Mouse (Mus musculus) kidney, embryonic 14.5 days (tissue): ENCODE measurements around the gene Pih1d1. TPM values are rescaled to one million over a fixed set of nuclear protein-coding genes. Genes with fewer than 3 reads are reported as not detected.
"Not testable (repeated sequence)": the region's sequence is repeated elsewhere in the genome, so short reads cannot be mapped to it uniquely, and the experiment has no call there.

Experiments
- ATAC-seq: fragments of 200-750 bp; cut with Nextera tagmentation; 2 replicates; pipeline ENCODE4 v1.8.0; 2017; ENCODE audit warnings: moderate number of reproducible peaks, mild to moderate bottlenecking, moderate TSS enrichment, moderate library complexity; ENCODE audit not compliant: low FRiP score, low TSS enrichment
- H3K27ac ChIP-seq: fragments of 300-500 bp; sonication (generic); 2 replicates; pipeline ENCODE4 v1.5.1; 2014; ENCODE audit warnings: low read depth, mild to moderate bottlenecking, low read length, moderate library complexity, mixed read lengths
- H3K27me3 ChIP-seq: fragments of 300-500 bp; sonication (generic); 2 replicates; pipeline ENCODE4 v1.6.1; 2014; ENCODE audit warnings: mild to moderate bottlenecking, low read length; ENCODE audit not compliant: control insufficient read depth, insufficient read depth
- H3K36me3 ChIP-seq: fragments of 300-500 bp; sonication (generic); 2 replicates; pipeline ENCODE4 v1.6.1; 2014; ENCODE audit warnings: low read length, mixed read lengths; ENCODE audit not compliant: control insufficient read depth, insufficient read depth
- H3K4me1 ChIP-seq: fragments of 300-500 bp; sonication (generic); 2 replicates; pipeline ENCODE4 v1.6.1; 2014; ENCODE audit warnings: low read length, mixed read lengths; ENCODE audit not compliant: control insufficient read depth, insufficient read depth
- H3K4me2 ChIP-seq: fragments of 300-500 bp; sonication (generic); replicated peaks from 2 replicates; pipeline ENCODE4 v1.6.1; 2014; ENCODE audit warnings: low read depth, mild to moderate bottlenecking, low read length
- H3K4me3 ChIP-seq: fragments of 300-500 bp; sonication (generic); 2 replicates; pipeline ENCODE4 v1.5.1; 2014; ENCODE audit warnings: mild to moderate bottlenecking, low read length
- H3K9ac ChIP-seq: fragments of 300-500 bp; sonication (generic); 2 replicates; pipeline ENCODE4 v1.6.1; 2014; ENCODE audit warnings: low read depth, mild to moderate bottlenecking, low read length, moderate library complexity
- H3K9me3 ChIP-seq: fragments of 300-500 bp; sonication (generic); 2 replicates; pipeline ENCODE4 v1.6.1; 2016; ENCODE audit warnings: low read length; ENCODE audit not compliant: control insufficient read depth
- WGBS: fragments of 180-500 bp; shearing (Covaris S2); extraction: QIAGEN DNeasy Blood & Tissue Kit; methylation state at CpG from one replicate; pipeline ENCODE4 v1.1.7; 2014; 5-methylcytosine and 5-hydroxymethylcytosine counted together
- polyA plus RNA-seq: library from polyadenylated mRNA; unstranded; fragments of >200 nt; fragmentation: Nextera tagmentation; extraction: Ambion mirVana; gene quantifications from 2 replicates; pipeline ENCODE4 v1.2.1, GENCODE M21; 2014

Gene Pih1d1
- polyA plus RNA-seq, 1 experiment from 2014 or later, result 110 TPM

DNA sequence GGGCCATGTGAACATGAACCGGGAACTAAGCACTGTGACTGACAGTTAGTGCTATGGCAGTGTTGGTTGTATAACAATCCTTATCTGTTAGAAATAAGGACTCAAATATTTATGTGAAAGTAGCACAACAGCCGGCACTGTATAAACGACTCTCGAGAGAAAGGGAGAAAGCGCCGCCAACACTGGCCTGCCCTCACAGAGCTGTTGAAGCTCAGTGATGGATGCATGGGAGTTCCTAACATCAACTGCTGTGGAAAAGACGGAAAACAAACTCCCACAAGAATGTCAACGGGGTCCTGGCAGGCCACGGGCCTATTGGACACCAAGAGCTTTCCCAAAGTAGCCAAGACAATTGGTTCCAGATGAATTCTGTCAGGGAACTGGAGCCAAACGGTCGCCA is 2.8 kb upstream of the Pih1d1 start:
- no peak overlapping the region for H3K4me2 ChIP-seq
- no peak for ATAC-seq
- no peak overlapping the region for H3K4me3 ChIP-seq
- H3K4me1 ChIP-seq, result peaks cover 26% of the 10 kb centered on the region
- peaks cover 12% of the 10 kb centered on the region for H3K36me3 ChIP-seq
- H3K9me3 ChIP-seq, result no peaks in the 10 kb centered on the region
- H3K9ac ChIP-seq, result no peak overlapping the region
- 20% methylated on average over 11 of the region's 11 CpGs for WGBS
- no peaks in the 10 kb centered on the region for H3K27me3 ChIP-seq
- peak overlapping the region; percentile 79; the same call in 1 of the 2 replicates for H3K27ac ChIP-seq

GRCm38 (mm10) chr7:45153052-45153451 is 1.1 kb upstream of the Pih1d1 start:
- 84% methylated on average over 2 of the region's 2 CpGs for WGBS
- peak overlapping the region; percentile 63; the same call in 1 of the 2 replicates for H3K4me3 ChIP-seq
- not testable (repeated sequence) for H3K27me3 ChIP-seq, H3K9me3 ChIP-seq, H3K36me3 ChIP-seq, H3K27ac ChIP-seq, ATAC-seq
- H3K4me1 ChIP-seq, result peaks cover 26% of the 10 kb centered on the region
- H3K4me2 ChIP-seq, result peak overlapping the region; percentile 75; the same call in 1 of the 2 replicates
- peak overlapping the region; percentile 78; the same call in 1 of the 2 replicates for H3K9ac ChIP-seq

DNA sequence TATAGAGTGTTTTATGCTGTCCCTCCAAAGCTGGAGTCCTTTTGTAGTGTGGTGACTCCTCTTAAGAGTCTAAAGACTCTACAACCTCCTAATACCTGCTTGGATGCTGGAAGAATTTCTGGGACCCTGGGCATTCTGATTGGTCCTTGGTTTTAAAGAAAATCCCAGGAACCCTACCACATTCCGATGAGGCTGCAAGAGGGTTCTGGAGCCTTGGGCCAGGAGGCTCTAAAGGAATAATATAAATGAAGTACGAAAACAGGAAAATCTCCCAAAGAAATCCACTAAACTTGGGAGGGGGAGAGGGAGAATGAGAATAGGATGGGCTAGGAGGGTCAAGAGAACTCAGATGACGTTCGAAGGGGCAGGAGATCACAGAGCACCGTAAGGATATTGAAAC is 517 bp upstream of the Pih1d1 start:
- Histone ChIP-seq H3K9me3 (no peaks in the 10 kb centered on the region), H3K4me3 (peak overlapping the region; percentile 63), H3K9ac (peak overlapping the region; percentile 78), H3K4me1 (peaks cover 26% of the 10 kb centered on the region), H3K27ac (peak overlapping the region; percentile 96), H3K4me2 (peak overlapping the region; percentile 75), H3K27me3 (no peaks in the 10 kb centered on the region), H3K36me3 (peaks cover 10% of the 10 kb centered on the region; the same call in 1 of the 2 replicates)
- no peak for ATAC-seq
- WGBS, result 1% methylated on average over 5 of the region's 5 CpGs

GRCm38 (mm10) chr7:45154993-45155514 is 951 bp downstream of the Pih1d1 start:
- ATAC-seq, result no peak
- peaks cover 26% of the 10 kb centered on the region for H3K4me1 ChIP-seq
- H3K4me3 ChIP-seq, result peak overlapping the region; percentile 63
- peaks cover 12% of the 10 kb centered on the region; the same call in 1 of the 2 replicates for H3K36me3 ChIP-seq
- WGBS, result 76% methylated on average over 12 of the region's 12 CpGs
- 0 out of 2 replicates have a peak overlapping the region, but pooled peaks have one; percentile 78 for H3K9ac ChIP-seq
- H3K4me2 ChIP-seq, result peak overlapping the region; percentile 39
- H3K27ac ChIP-seq, result no peak overlapping the region
- H3K27me3 ChIP-seq, result no peaks in the 10 kb centered on the region
- H3K9me3 ChIP-seq, result no peaks in the 10 kb centered on the region

- WGBS, result 87% methylated on average over 9 of the region's 9 CpGs
- Histone ChIP-seq H3K9ac (no peak overlapping the region), H3K4me2 (no peak overlapping the region; the same call in 1 of the 2 replicates), H3K4me1 (peaks cover 21% of the 10 kb centered on the region), H3K9me3 (no peaks in the 10 kb centered on the region), H3K27ac (no peak overlapping the region), H3K4me3 (no peak overlapping the region), H3K36me3 (peaks cover 13% of the 10 kb centered on the region; the same call in 1 of the 2 replicates), H3K27me3 (no peaks in the 10 kb centered on the region)
- ATAC-seq, result no peak
Measured at GRCm38 (mm10) chr7:45155590-45155989, 1.5 kb downstream of the Pih1d1 start.

DNA sequence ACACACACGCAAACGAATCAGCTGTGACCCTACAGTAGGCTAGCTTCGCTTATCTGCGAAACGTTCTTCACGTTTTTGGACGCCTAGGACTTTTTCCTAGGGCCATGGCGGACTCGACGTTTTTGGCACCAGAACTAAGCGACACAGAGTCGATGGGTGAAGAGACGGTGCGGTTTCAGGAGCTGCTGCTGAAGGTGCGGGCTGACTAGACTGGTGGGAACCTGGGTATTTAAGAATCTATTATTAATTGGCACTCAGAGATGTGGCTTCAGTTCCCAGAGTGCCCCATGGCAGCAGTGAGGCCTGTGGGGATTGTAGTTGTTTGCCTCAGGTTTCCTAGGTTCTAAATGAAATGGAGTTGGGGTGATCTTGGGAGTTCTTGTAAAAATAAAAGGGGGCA is 2.1 kb downstream of the Pih1d1 start:
- no peaks in the 10 kb centered on the region for H3K27me3 ChIP-seq

DNA sequence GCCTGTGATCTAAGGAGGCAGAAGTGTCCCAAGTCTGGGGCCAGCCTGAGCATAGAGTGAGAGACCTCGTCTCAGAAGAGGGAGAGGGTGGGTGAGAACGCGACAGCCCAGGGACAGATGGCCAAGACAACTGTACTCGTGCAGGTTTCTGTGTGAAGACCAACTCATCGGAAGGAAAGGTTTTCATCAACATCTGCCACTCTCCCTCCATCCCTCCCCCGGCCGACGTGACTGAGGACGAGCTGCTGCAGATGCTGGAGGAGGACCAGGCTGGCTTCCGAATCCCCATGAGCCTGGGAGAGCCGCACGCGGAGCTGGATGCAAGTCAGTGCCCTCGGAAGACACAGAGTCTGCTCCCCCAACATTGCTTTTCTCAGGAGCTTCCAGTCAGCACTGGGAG is 3.4 kb downstream of the Pih1d1 start:
- no peak overlapping the region for H3K4me2 ChIP-seq
- WGBS, result 88% methylated on average over 14 of the region's 14 CpGs
- no peak for ATAC-seq
- peaks cover 16% of the 10 kb centered on the region; the same call in 1 of the 2 replicates for H3K36me3 ChIP-seq
- H3K27ac ChIP-seq, result no peak overlapping the region
- H3K27me3 ChIP-seq, result peaks cover under 1% of the 10 kb centered on the region; the same call in 1 of the 2 replicates
- H3K4me3 ChIP-seq, result no peak overlapping the region
- no peak overlapping the region for H3K9ac ChIP-seq
- H3K4me1 ChIP-seq, result peaks cover 10% of the 10 kb centered on the region
- no peaks in the 10 kb centered on the region for H3K9me3 ChIP-seq

More for the DNA sequence above, 2.1 kb downstream of the Pih1d1 start:
- Histone ChIP-seq H3K36me3 (peaks cover 16% of the 10 kb centered on the region; the same call in 1 of the 2 replicates), H3K9me3 (no peaks in the 10 kb centered on the region), H3K27ac (no peak overlapping the region), H3K9ac (no peak overlapping the region), H3K4me2 (no peak overlapping the region), H3K4me3 (no peak overlapping the region), H3K4me1 (peaks cover 16% of the 10 kb centered on the region; the same call in 1 of the 2 replicates)
- no peak for ATAC-seq
- 96% methylated on average over 15 of the region's 15 CpGs for WGBS

DNA sequence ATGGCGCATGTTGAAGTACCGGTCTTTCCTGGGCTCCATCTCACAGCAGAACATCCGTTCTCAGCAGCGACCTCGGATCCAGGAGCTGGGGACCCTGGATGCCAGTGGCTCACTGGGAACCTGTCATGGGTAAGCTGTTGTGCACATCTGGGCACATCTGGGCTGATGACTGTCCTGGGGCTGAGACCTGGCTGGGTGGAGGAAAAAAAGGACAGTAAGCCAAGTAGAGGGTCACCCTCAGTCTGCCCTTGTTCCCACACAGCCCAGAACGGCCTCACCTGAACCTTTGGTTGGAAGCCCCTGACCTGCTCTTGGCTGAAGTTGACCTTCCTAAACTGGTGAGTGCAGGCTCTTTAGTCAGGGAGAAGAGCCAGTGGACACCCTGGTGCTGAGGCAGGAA is 4.9 kb downstream of the Pih1d1 start:
- Histone ChIP-seq H3K4me1 (peaks cover 10% of the 10 kb centered on the region), H3K4me3 (no peak overlapping the region), H3K27me3 (peaks cover 16% of the 10 kb centered on the region), H3K4me2 (no peak overlapping the region), H3K36me3 (peaks cover 16% of the 10 kb centered on the region; the same call in 1 of the 2 replicates), H3K9ac (no peak overlapping the region), H3K27ac (no peak overlapping the region), H3K9me3 (no peaks in the 10 kb centered on the region)
- 95% methylated on average over 6 of the region's 6 CpGs for WGBS
- ATAC-seq, result no peak

- H3K4me3 ChIP-seq, result no peak overlapping the region
- H3K36me3 ChIP-seq, result peaks cover 16% of the 10 kb centered on the region; the same call in 1 of the 2 replicates
- H3K9ac ChIP-seq, result no peak overlapping the region
- ATAC-seq, result no peak
- H3K4me1 ChIP-seq, result peaks cover 7% of the 10 kb centered on the region
- peaks cover 29% of the 10 kb centered on the region for H3K27me3 ChIP-seq
- 87% methylated on average over 6 of the region's 6 CpGs for WGBS
- H3K4me2 ChIP-seq, result no peak overlapping the region
- H3K27ac ChIP-seq, result no peak overlapping the region
- H3K9me3 ChIP-seq, result no peaks in the 10 kb centered on the region
Measured at GRCm38 (mm10) chr7:45160316-45160800, 6.3 kb downstream of the Pih1d1 start.
